Mouse (Mus musculus) CH12.LX (cell line): ENCODE measurements around the gene Fem1b. TPM values are rescaled to one million over a fixed set of nuclear protein-coding genes. Genes with fewer than 3 reads are reported as not detected.

ENCODE experiments used
- DNase-seq: peaks from one replicate; pipeline ENCODE4 v3.0.0-alpha.2; 2013; ENCODE audit errors: extremely low read depth
- H3K27ac ChIP-seq: 2 replicates; pipeline ENCODE4 v1.5.1; 2012; ENCODE audit warnings: low read depth, mild to moderate bottlenecking, control low read depth, moderate library complexity; ENCODE audit not compliant: insufficient read depth
- H3K27me3 ChIP-seq: replicated peaks from 2 replicates; pipeline ENCODE3; 2012; ENCODE audit warnings: inconsistent platforms
- H3K36me3 ChIP-seq, 2 experiments: replicated peaks in 1 of 2; 2 replicates each; pipeline versions ENCODE3 to v1.6.1; 2012; ENCODE audit warnings: inconsistent platforms in 1 of 2, low read length in 1 of 2, mild to moderate bottlenecking in 1 of 2, mixed read lengths in 1 of 2, moderate library complexity in 1 of 2; ENCODE audit not compliant: control insufficient read depth in 1 of 2, insufficient read depth in 1 of 2
- H3K4me1 ChIP-seq, 2 experiments: 2 replicates each; pipeline ENCODE4 v1.6.1; 2012; ENCODE audit warnings: inconsistent platforms in 1 of 2, moderate library complexity in 1 of 2; ENCODE audit not compliant: insufficient read depth in 2 of 2, control insufficient read depth in 1 of 2
- H3K4me2 ChIP-seq: 2 replicates; pipeline ENCODE4 v1.6.1; 2012; ENCODE audit warnings: low read depth, mild to moderate bottlenecking, control low read depth; ENCODE audit not compliant: poor library complexity, insufficient read depth, severe bottlenecking
- H3K4me3 ChIP-seq, 3 experiments: fragments of 150-350 bp in 1 of 3; sonication (generic) in 1 of 3; replicated peaks in 1 of 3; 2 replicates each; pipeline versions ENCODE3 to v1.5.1; 2011 to 2012; ENCODE audit warnings: low read depth in 2 of 3, low read length in 2 of 3, mild to moderate bottlenecking in 2 of 3, moderate library complexity in 2 of 3, control low read depth in 1 of 3, improper control_type of control experiment in 1 of 3, inconsistent platforms in 1 of 3, mixed read lengths in 1 of 3; ENCODE audit not compliant: poor library complexity in 1 of 3
- H3K79me2 ChIP-seq: replicated peaks from 2 replicates; pipeline ENCODE4 v1.6.1; 2012; ENCODE audit warnings: mild to moderate bottlenecking, moderate library complexity; ENCODE audit not compliant: control insufficient read depth, poor library complexity, insufficient read depth, severe bottlenecking; ENCODE audit errors: extremely low read depth
- H3K9ac ChIP-seq: 2 replicates; pipeline ENCODE4 v1.6.1; 2012; ENCODE audit warnings: low read depth, mild to moderate bottlenecking, control low read depth, moderate library complexity; ENCODE audit not compliant: insufficient read depth
- H3K9me3 ChIP-seq: replicated peaks from 2 replicates; pipeline ENCODE3; 2012; ENCODE audit warnings: low read length, inconsistent platforms, mixed read lengths
- BHLHE40 ChIP-seq: IDR thresholded peaks from 2 replicates; pipeline ENCODE4 v1.6.1; 2011; ENCODE audit warnings: mild to moderate bottlenecking, low read depth, low read length, improper control_type of control experiment
- CTCF ChIP-seq, 2 experiments: IDR thresholded peaks in 1 of 2; conservative IDR thresholded peaks in 1 of 2; 2 replicates each; pipeline ENCODE4 v1.5.1; 2011 to 2012; ENCODE audit warnings: low read depth in 2 of 2, low read length in 2 of 2, improper control_type of control experiment in 1 of 2, inconsistent platforms in 1 of 2, mild to moderate bottlenecking in 1 of 2, moderate library complexity in 1 of 2
- E2F4 ChIP-seq: IDR thresholded peaks from 2 replicates; pipeline ENCODE4 v1.6.1; 2011; ENCODE audit warnings: low read depth, low read length, improper control_type of control experiment; ENCODE audit not compliant: insufficient replicate concordance
- GABPA ChIP-seq: IDR thresholded peaks from 2 replicates; pipeline ENCODE4 v1.6.1; 2012; ENCODE audit warnings: low read depth, low read length, improper control_type of control experiment, inconsistent platforms; ENCODE audit not compliant: insufficient replicate concordance
- HCFC1 ChIP-seq: IDR thresholded peaks from 2 replicates; pipeline ENCODE4 v1.6.1; 2012; ENCODE audit warnings: low read depth, mild to moderate bottlenecking, inconsistent platforms, low read length, improper control_type of control experiment
- JUN ChIP-seq: IDR thresholded peaks from 2 replicates; pipeline ENCODE4 v1.6.1; 2011; ENCODE audit warnings: low read depth, mild to moderate bottlenecking, low read length, improper control_type of control experiment, moderate library complexity; ENCODE audit not compliant: insufficient read depth
- MAFK ChIP-seq: IDR thresholded peaks from 2 replicates; pipeline ENCODE4 v1.6.1; 2011; ENCODE audit warnings: low read length, improper control_type of control experiment; ENCODE audit not compliant: insufficient replicate concordance
- MAZ ChIP-seq: IDR thresholded peaks from 2 replicates; pipeline ENCODE4 v1.6.1; 2012; ENCODE audit warnings: low read depth, mild to moderate bottlenecking, inconsistent platforms, low read length, improper control_type of control experiment, moderate library complexity
- MEF2A ChIP-seq: IDR thresholded peaks from 2 replicates; pipeline ENCODE4 v1.6.1; 2014; ENCODE audit warnings: low read depth, mild to moderate bottlenecking, inconsistent platforms, low read length, improper control_type of control experiment, borderline replicate concordance
- MYC ChIP-seq: IDR thresholded peaks from 2 replicates; pipeline ENCODE4 v1.6.1; 2011; ENCODE audit warnings: low read depth, mild to moderate bottlenecking, improper control_type of control experiment, low read length
- NELFE ChIP-seq: IDR thresholded peaks from 2 replicates; pipeline ENCODE4 v1.6.1; 2011; ENCODE audit warnings: low read depth, low read length, improper control_type of control experiment
- NRF1 ChIP-seq: IDR thresholded peaks from 2 replicates; pipeline ENCODE4 v1.6.1; 2014; ENCODE audit warnings: low read depth, mild to moderate bottlenecking, inconsistent platforms, low read length, improper control_type of control experiment, moderate library complexity
- PAX5 ChIP-seq: IDR thresholded peaks from 2 replicates; pipeline ENCODE4 v1.6.1; 2012; ENCODE audit warnings: low read length, inconsistent platforms, mixed read lengths
- POLR2A ChIP-seq: IDR thresholded peaks from 2 replicates; pipeline ENCODE4 v1.6.1; 2011; ENCODE audit warnings: low read depth, mild to moderate bottlenecking, improper control_type of control experiment, low read length
- POLR2AphosphoS2 ChIP-seq: IDR thresholded peaks from 2 replicates; pipeline ENCODE4 v1.6.1; 2011; ENCODE audit warnings: low read depth, low read length, improper control_type of control experiment
- RAD21 ChIP-seq: IDR thresholded peaks from 2 replicates; pipeline ENCODE4 v1.6.1; 2011; ENCODE audit warnings: low read depth, mild to moderate bottlenecking, low read length, improper control_type of control experiment, moderate library complexity
- SIN3A ChIP-seq: IDR thresholded peaks from 2 replicates; pipeline ENCODE4 v1.6.1; 2012; ENCODE audit warnings: low read length, improper control_type of control experiment, inconsistent platforms
- SMC3 ChIP-seq: IDR thresholded peaks from 2 replicates; pipeline ENCODE4 v1.6.1; 2011; ENCODE audit warnings: low read depth, low read length, improper control_type of control experiment
- TBP ChIP-seq: conservative IDR thresholded peaks from 2 replicates; pipeline ENCODE4 v1.6.1; 2011; ENCODE audit warnings: low read depth, low read length, improper control_type of control experiment
- TCF12 ChIP-seq: IDR thresholded peaks from 2 replicates; pipeline ENCODE4 v1.6.1; 2014; ENCODE audit warnings: low read depth, mild to moderate bottlenecking, inconsistent platforms, low read length, improper control_type of control experiment
- USF1 ChIP-seq: IDR thresholded peaks from 2 replicates; pipeline ENCODE4 v1.6.1; 2014; ENCODE audit warnings: low read depth, mild to moderate bottlenecking, inconsistent platforms, low read length, improper control_type of control experiment
- USF2 ChIP-seq: conservative IDR thresholded peaks from 2 replicates; pipeline ENCODE4 v1.6.1; 2011; ENCODE audit warnings: low read depth, low read length, improper control_type of control experiment
- ZC3H11A ChIP-seq: IDR thresholded peaks from 2 replicates; pipeline ENCODE4 v1.6.1; 2012; ENCODE audit warnings: low read depth, mild to moderate bottlenecking, inconsistent platforms, low read length, improper control_type of control experiment
- ZKSCAN1 ChIP-seq: IDR thresholded peaks from 2 replicates; pipeline ENCODE4 v1.6.1; 2012; ENCODE audit warnings: low read depth, inconsistent platforms, low read length, improper control_type of control experiment, borderline replicate concordance
- ZMIZ1 ChIP-seq: IDR thresholded peaks from 2 replicates; pipeline ENCODE4 v1.6.1; 2012; ENCODE audit warnings: low read depth, mild to moderate bottlenecking, inconsistent platforms, low read length, improper control_type of control experiment
- ZNF384 ChIP-seq: IDR thresholded peaks from 2 replicates; pipeline ENCODE4 v1.6.1; 2012; ENCODE audit warnings: low read depth, low read length, improper control_type of control experiment, inconsistent platforms
- dilution Hi-C: fragments of 300-500 bp; cut with MboI; formaldehyde crosslinking; loops from 2 replicates; pipeline ENCODE4 v1.14.3; 2020; ENCODE audit warnings: low sequenced_read_pairs; ENCODE audit not compliant: extremely low pct_unique_long_range_greater_than_20kb, extremely low pct_ligation_motif_present
- in situ Hi-C: fragments of 300-500 bp; cut with MboI; formaldehyde crosslinking; loops from 3 replicates; pipeline ENCODE4 v1.14.3; 2019; ENCODE audit warnings: low sequenced_read_pairs, low pct_ligation_motif_present, low pct_unique_long_range_greater_than_20kb, mixed read lengths
- polyA plus RNA-seq: library from polyadenylated mRNA; unstranded; fragments of >175 nt; gene quantifications from 2 replicates; pipeline ENCODE4 v1.2.1, GENCODE M21; 2012; ENCODE audit warnings: low read depth; ENCODE audit not compliant: insufficient read length
- total RNA-seq, 2 experiments: library from RNA; depleted of rRNA; stranded (reverse); fragments of 300-350 nt in 1 of 2; fragments of >200 nt in 1 of 2; gene quantifications; 2 replicates each; pipeline ENCODE4 v1.2.3; 2012 to 2014

Gene Fem1b
- total and polyA plus RNA-seq, 3 experiments = 26.8 to 34.6 (median 30.1) TPM

DNA sequence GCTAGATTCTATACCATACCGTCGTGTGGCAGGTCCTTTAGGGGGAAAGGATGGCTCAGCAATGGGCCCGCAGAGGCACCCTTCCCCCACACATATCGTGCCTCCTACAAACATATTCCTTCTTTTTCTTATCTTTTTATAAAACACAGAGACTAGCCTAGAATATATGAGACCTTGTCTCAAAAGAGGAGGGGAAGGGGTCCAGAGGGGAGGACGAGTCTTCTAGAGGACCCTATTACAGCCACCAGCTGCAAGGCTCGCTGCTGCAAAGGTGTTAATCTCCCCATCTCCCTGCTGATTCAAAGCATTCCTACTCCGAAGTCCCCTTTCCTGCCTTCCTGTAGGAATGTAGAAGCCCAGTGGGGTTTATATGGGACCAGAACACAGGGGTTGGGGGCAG, 14.7 kb upstream of the Fem1b start:
- H3K9ac ChIP-seq = no peak overlapping the region
- peaks cover 2 to 17% of the 10 kb centered on the region in 2 experiments; a peak in 2 of 4 replicates for H3K4me1 ChIP-seq
- no peaks in the 10 kb centered on the region for H3K9me3 ChIP-seq
- no peak for DNase-seq
- no peak overlapping the region for H3K27ac ChIP-seq
- H3K4me3 ChIP-seq = no peak overlapping the region
- H3K36me3 ChIP-seq = no peaks in the 10 kb centered on the region
- TF ChIP-seq HCFC1 (no peak), E2F4 (no peak), BHLHE40 (no peak), MYC (no peak), ZC3H11A (no peak), NRF1 (no peak), MAFK (no peak), TBP (no peak), POLR2AphosphoS2 (no peak), RAD21 (no peak), PAX5 (no peak), JUN (no peak)
- H3K4me2 ChIP-seq = no peak overlapping the region
- in situ Hi-C loops (no loop called here), dilution Hi-C loops (no loop called here)
- no peaks in the 10 kb centered on the region for H3K79me2 ChIP-seq
- no peaks in the 10 kb centered on the region for H3K27me3 ChIP-seq

DNA sequence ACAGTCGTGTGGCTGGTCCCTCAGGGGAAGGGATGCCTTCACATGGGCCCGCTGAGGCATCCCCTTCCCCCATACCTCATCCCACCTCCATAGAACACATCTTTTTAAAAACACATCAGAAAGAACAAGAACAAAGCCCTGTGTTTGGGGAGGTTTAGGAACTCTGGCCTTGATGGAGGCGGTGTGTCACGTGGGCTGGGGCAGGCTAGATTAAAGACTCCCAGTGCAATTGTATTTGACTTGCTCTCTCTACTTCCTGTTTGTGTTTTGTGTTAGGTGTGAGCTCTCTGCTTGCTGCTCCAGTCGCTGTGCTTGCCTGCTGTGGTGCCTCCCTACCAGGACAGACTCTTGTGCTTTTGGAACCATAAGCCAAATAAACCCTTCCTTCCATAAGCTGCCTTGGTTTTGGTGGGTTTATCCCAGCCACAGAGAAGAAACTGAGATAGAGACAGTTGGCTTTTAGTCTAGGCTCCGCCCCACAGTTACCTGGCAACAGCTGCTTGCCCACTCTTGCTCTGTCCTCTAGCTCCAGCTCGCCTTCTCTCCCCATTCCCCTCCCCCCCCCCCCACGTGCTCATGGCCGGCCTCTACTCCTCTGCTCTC, 14.2 kb upstream of the Fem1b start:
- no peak overlapping the region for H3K4me2 ChIP-seq
- H3K36me3 ChIP-seq = no peaks in the 10 kb centered on the region
- H3K4me3 ChIP-seq = no peak overlapping the region
- dilution Hi-C loops (no loop called here), in situ Hi-C loops (no loop called here)
- TF ChIP-seq TCF12 = no peak
- no peak for TF ChIP-seq MYC
- TF ChIP-seq MEF2A = no peak
- TF ChIP-seq TBP = no peak
- TF ChIP-seq SMC3 = no peak
- no peak for TF ChIP-seq ZNF384
- no peak for TF ChIP-seq GABPA
- no peak for TF ChIP-seq MAZ
- TF ChIP-seq USF1 = no peak
- no peak for TF ChIP-seq NELFE
- TF ChIP-seq HCFC1 = no peak
- TF ChIP-seq ZMIZ1 = no peak
- TF ChIP-seq CTCF (conservative IDR thresholded peaks at IDR 0.05 in 1 of 2, IDR thresholded peaks at IDR 0.05 in 1 of 2; ENCODE audit: low read depth in 2 of 2, low read length in 2 of 2) = no peak
- TF ChIP-seq USF2 = no peak
- no peak for TF ChIP-seq ZKSCAN1
- TF ChIP-seq BHLHE40 = no peak
- TF ChIP-seq POLR2A = no peak
- TF ChIP-seq SIN3A = no peak
- TF ChIP-seq JUN = no peak
- TF ChIP-seq NRF1 = no peak
- DNase-seq = no peak
- no peak overlapping the region for H3K9ac ChIP-seq
- H3K79me2 ChIP-seq = no peaks in the 10 kb centered on the region
- H3K4me1 ChIP-seq = peaks cover 2 to 17% of the 10 kb centered on the region in 2 experiments; a peak in 2 of 4 replicates
- H3K27me3 ChIP-seq = no peaks in the 10 kb centered on the region
- H3K27ac ChIP-seq = no peak overlapping the region
- no peaks in the 10 kb centered on the region for H3K9me3 ChIP-seq
